Mouse (Mus musculus) yolk sac, embryonic 10.5 days (tissue): ENCODE results near the gene Chchd1.
A peak's percentile ranks its signal among the peaks of the same experiment; 100 is the strongest.

ENCODE experiments used
- DNase-seq: peaks from one replicate; pipeline ENCODE4 v3.0.0-alpha.2; 2017; ENCODE audit warnings: low spot score

Gene Chchd1

DNA sequence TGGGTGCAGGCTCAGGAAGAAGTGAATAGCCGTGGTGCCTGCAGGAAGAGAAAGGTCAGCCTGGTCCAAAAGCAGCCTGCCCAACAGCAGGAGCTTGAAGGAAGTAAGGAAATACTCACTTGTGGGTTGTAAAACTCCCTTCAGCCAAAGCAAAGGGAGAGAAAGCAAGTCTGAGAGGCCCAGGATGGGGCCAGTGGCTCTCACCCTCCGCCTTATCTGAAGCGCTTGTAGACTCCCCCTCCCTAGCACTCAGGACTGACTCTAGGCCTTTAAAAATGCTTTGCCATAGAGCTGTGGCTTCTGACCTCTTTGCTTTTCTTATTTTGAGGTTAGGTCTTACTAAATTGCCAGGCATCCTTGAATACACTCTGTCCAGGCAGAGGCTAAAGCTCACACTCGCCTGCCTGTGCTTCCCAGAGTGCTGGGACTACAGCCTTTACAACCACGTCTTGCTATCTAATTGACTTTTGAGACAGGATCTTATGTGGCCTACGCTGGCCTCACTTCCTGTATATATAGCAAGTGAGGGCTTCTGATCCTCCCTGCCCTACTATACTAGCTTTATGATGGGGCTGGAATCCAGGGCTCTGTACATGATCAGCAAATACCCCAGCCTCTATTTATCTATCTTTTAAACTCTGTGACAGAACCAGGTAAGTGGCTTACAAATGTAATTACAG, 23.0 kb downstream of the Chchd1 start:
- no peak for DNase-seq

DNA sequence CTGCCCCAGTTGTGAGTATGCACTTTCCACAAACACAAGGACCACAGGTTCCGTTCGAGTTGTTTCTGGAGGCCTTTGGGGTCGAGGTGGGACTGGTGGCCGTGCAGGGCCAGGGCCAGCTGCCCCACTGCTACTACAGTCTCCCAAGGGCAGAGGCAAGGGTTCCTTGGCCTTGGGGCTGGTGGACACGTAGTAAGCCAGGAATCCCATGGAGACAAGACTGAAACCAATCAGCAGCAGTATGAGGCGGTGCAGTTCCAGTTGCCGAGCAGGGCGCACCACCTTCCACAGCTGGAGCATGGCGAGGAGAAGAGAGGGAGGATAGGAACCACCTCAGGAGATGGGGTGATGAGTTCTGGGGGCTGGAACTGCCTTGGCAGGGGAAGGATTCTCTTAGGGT, 27.1 kb downstream of the Chchd1 start:
- DNase-seq = no peak

GRCm38 (mm10) chr14:20730853-20731602, 28.2 kb downstream of the Chchd1 start:
- DNase-seq = no peak

DNA sequence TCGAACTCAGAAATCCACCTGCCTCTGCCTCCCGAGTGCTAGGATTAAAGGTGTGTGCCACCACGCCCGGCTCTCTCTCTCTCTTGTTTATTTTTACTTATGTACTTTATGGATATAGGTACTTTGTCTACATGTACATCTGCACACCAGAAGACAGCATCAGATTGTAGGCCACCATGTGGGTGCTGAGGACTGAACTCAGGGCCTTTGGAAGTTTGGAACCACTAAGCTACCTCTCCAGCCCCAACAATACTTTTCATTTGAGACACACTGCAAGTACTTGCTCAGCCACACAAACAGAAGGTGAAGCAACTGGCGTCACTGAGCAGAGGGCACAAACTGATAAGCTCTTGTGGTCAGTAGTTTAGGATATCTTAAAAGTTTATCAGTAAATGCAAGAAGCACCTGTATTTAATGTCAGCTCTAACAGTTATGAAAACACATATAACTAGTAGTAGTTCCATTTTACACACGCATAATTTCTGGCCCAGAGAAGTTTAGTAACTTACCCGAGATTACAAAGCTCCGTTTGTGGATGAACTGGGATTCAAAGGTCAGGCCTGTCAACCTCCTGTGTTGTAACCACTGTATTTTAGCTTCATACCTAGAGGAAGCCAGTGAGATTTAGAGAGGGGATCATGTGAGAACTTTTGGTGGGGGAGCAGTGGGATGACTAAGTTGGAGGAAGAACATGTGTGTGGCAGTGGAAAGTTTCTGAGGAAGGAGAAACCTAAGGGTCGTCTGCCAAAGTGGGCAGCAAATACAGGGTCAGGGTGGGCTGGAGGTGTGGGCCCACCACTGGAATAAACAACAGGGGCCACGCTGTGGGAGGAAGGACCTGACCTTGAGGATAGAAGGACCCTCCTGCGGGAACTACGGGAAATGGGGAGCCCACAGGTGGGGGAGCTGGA, 30.5 kb downstream of the Chchd1 start:
- peak; percentile 57 for DNase-seq

GRCm38 (mm10) chr14:20733952-20734774, 31.4 kb downstream of the Chchd1 start, which contains the start of gene Ndst2:
Gene Ndst2 (minus strand): TSS chr14:20734562.
- peak; percentile 92 for DNase-seq

DNA sequence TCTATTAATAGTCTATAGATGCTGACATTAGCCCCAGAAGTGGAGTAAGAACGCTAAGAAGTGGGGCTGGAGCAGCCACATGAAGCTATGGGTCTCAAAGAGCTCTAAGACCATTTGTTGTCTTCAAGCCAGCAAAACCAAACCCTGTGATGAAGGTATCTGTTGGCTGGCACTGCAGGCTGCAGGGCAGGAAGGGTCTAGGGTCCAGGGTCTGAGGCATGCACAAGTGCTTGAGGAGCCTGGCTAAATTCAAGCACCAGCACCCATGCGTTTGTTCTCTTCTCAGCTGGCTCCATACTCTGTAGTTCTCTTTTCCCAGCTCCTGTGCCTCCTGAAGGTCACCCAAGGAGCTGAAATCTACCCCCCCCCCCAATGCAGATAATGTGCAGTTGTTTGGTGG, 32.2 kb downstream of the Chchd1 start:
- DNase-seq = no peak

- no peak for DNase-seq
Observed at GRCm38 (mm10) chr14:20735892-20736390, 33.1 kb downstream of the Chchd1 start.

DNA sequence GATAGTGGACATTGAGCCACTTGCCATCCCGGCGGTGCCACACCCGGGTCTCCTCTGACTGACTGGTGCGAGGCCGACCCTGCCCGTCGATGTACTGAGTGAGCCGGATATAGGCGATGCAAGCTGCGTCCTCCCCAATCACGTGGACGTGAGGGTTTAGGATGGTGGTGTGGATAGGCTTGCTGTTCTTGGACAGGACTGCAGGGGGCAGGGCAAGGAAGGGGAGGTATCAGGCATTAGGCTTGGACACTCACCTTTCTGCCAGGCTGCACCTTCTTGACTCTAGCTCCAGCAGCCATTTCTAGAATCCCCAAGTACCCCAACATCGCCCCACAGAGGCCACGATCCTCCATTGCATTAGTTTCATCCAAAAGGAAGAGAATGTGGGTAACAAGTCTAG, 34.5 kb downstream of the Chchd1 start:
- DNase-seq = no peak

GRCm38 (mm10) chr14:20738511-20738910, 35.7 kb downstream of the Chchd1 start:
- DNase-seq = no peak

DNA sequence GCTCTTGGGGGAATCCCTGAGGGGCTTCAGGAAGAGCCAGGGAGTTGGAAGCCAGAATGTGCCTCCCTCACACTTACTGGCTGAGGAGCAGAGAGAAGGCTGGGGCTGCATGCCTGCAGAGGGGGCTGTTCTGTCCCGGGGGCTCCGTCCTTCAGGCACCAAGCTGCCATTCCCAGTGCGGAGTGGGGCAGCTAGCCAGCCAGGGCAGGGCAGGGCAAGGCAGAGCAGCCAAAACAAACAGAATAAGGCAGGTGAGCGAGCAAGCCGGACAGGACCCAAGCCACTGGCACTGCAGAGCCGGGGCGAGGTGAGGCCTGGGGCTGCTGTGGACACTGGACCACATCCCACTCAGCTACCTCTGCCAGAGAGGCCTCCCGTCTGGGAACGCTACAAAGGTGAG, 38.5 kb downstream of the Chchd1 start:
- no peak for DNase-seq

DNA sequence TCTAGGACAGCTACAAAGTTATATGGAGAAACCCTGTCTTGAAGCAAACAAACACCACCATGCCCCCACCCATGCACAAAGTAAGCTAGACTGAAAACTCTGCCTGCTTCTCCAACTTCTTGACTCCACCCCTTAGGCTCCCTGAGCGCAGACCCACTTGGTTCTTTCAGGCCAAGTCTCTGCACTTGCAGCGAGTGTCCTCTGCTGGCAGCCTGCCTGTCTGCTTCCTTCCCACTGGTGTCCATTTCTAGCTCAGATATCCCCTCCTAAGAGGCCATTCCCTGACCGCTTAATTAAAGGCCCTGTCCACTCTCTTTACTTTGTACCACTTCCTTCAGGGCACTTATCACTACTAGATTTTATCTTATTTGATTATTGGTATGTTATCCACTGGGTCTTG, 40.8 kb downstream of the Chchd1 start:
- DNase-seq = no peak

DNA sequence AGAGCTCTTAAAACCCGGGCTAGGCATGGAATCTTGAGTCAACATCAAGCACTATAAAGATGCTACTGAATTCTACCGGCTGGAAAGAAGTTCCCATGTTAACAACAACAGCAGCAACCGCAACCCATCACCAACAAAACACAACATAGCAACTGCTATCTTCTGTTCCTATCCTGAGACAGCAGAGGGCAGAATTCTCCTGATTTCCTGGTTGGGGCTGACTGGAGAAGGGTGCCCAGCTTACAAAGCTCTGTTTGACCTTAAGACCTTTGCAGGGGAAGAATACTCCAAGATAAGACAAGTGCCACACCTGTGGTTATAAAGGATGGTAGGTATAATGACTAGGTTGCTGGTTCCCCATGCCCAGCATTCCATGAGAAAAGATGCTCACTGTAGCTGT, 44.1 kb downstream of the Chchd1 start:
- no peak for DNase-seq

- DNase-seq = no peak
Observed at GRCm38 (mm10) chr14:20748388-20748787, 45.6 kb downstream of the Chchd1 start.

DNA sequence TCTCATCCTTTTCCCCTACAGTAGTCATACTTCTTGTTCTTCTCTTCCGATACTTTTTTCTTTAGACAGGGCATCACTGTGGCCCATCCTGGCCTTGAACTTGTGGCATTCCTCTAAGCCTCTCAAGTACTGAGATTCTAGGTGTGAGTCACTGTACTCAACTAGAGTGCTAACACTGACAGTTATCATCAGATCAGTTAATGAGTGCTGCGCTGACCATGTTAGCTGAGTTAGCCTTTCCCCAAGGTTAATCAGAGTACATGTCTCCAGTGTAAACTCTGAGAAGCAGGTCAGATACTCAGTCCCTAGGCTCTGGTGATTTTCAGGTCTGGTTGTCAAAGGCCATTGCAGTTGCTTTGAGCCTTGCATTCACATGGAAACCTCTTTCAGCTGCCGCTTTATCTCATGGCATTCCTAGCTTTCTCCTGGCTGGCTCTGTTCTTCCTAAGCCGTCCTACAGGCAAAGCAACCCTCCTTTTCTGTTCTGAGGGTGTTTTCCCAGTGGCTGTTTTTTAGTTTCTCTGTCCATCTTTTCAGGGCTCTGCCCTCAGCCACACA, 46.8 kb downstream of the Chchd1 start:
- DNase-seq = peak; percentile 14

DNA sequence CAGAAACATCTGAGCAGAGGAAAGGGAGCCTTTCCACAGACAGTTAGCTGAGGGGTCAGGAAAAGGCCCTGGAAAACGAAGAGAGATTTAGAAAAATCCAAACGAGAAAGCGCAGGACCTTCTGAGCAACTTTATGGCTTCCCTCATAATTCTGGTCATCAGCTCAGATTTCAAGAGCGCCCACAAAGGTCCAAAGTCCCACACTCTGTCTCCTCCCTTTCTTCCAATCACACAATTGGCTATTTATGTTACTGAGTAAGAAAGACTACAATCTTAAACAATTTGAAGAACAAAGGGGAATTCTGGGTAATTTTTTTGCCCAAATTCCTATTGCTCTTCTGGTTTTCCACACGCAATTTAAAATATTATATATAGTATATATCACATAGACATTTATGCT, 47.7 kb downstream of the Chchd1 start:
- no peak for DNase-seq

- no peak for DNase-seq
Observed at GRCm38 (mm10) chr14:20753792-20754191, 51.0 kb downstream of the Chchd1 start.
